Mouse (Mus musculus) kidney, embryonic 16.5 days (tissue): ENCODE results near the gene Pld2. TPM values are rescaled to one million over a fixed set of nuclear protein-coding genes. Genes with fewer than 3 reads are reported as not detected.
"Not testable (repeated sequence)": the region's sequence is repeated elsewhere in the genome, so short reads cannot be mapped to it uniquely, and the experiment has no call there.

Experiments
- ATAC-seq: fragments of 200-750 bp; cut with Nextera tagmentation; 2 replicates; pipeline ENCODE4 v1.8.0; 2017; ENCODE audit warnings: moderate TSS enrichment; ENCODE audit not compliant: low FRiP score, low TSS enrichment
- H3K27ac ChIP-seq: fragments of 300-500 bp; sonication (generic); 2 replicates; pipeline ENCODE4 v1.5.1; 2014; ENCODE audit warnings: low read length
- H3K27me3 ChIP-seq: fragments of 300-500 bp; sonication (generic); 2 replicates; pipeline ENCODE4 v1.6.1; 2014; ENCODE audit warnings: low read length, control low read depth, mixed read lengths; ENCODE audit not compliant: insufficient read depth
- H3K36me3 ChIP-seq: fragments of 300-500 bp; sonication (generic); 2 replicates; pipeline ENCODE4 v1.6.1; 2014; ENCODE audit warnings: low read length, control low read depth, mixed read lengths; ENCODE audit not compliant: insufficient read depth
- H3K4me1 ChIP-seq: fragments of 300-500 bp; sonication (generic); 2 replicates; pipeline ENCODE4 v1.6.1; 2014; ENCODE audit warnings: low read length, control low read depth, mixed read lengths; ENCODE audit not compliant: insufficient read depth
- H3K4me2 ChIP-seq: fragments of 300-500 bp; sonication (generic); replicated peaks from 2 replicates; pipeline ENCODE4 v1.6.1; 2014; ENCODE audit warnings: low read depth, low read length
- H3K4me3 ChIP-seq: fragments of 300-500 bp; sonication (generic); 2 replicates; pipeline ENCODE4 v1.5.1; 2014; ENCODE audit warnings: mild to moderate bottlenecking, low read length
- H3K9ac ChIP-seq: fragments of 300-500 bp; sonication (generic); replicated peaks from 2 replicates; pipeline ENCODE4 v1.6.1; 2014; ENCODE audit warnings: low read length
- H3K9me3 ChIP-seq: fragments of 300-500 bp; sonication (generic); 2 replicates; pipeline ENCODE4 v1.6.1; 2016; ENCODE audit warnings: low read length, control low read depth
- WGBS: fragments of 180-500 bp; shearing (Covaris S2); extraction: QIAGEN DNeasy Blood & Tissue Kit; methylation state at CpG from one replicate; pipeline ENCODE4 v1.1.7; 2014; 5-methylcytosine and 5-hydroxymethylcytosine counted together
- polyA plus RNA-seq: library from polyadenylated mRNA; unstranded; fragments of >200 nt; fragmentation: Nextera tagmentation; extraction: Ambion mirVana; gene quantifications from 2 replicates; pipeline ENCODE4 v1.2.1, GENCODE M21; 2015

The Pld2 gene
- polyA plus RNA-seq, 1 experiment from 2014 or later, result 8.5 TPM

DNA sequence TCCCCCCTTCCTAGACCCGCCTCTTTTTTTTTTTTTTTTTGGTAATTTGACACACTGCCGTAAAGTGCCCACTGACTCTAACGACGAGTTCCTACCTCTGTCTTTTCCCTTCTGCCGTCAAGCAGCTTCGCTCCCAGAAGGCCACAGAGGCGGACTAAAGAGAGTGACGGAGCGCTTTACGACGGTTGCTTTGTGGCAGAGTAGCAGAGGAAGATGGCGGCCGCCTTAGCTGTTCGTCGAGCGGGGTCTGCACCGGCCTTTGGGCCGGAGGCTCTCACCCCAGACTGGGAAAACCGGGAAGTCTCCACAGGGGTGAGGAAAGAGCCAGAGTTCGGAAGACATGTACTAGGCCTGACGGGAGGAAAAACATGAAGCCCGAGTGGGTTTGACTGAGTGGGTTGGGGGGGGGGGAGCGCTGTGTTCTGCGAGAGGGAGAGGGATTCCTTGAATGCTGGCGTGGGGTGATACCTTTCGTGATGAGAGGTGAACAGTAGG lies 14.6 kb upstream of the Pld2 start, which contains the start of gene Psmb6:
Psmb6 (plus strand) TSS at position 184 of the 495 bp plus-strand sequence.
- Histone ChIP-seq H3K4me1 (peaks cover 12% of the 10 kb centered on the region; the same call in 1 of the 2 replicates), H3K27me3 (no peaks in the 10 kb centered on the region), H3K36me3 (peaks cover 31% of the 10 kb centered on the region), H3K27ac (no peak within 1 kb of the TSS), H3K9me3 (no peaks in the 10 kb centered on the region), H3K9ac (peak within 1 kb of the TSS; percentile 80), H3K4me3 (peak within 1 kb of the TSS; percentile 74), H3K4me2 (peak within 1 kb of the TSS; percentile 69)
- ATAC-seq, result peak; percentile 95
- WGBS, result under 1% methylated on average over 26 of the region's 26 CpGs

DNA sequence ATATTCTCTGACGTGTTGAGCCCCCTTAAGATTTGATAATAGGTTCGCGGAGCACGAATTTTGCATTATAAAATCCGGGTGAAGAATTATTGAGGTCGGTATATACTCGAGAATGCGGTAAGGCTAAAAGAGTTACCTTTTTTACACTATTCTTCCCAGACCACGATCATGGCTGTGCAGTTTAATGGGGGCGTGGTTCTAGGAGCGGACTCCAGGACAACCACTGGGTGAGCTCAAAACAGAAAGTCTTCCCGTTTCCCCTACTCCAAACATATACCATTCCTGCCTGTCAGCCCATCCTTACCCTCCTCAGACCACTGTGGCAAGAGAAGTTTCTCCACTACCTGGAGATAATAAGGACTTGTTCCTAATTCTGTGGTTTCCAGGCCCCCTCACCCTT lies 14.1 kb upstream of the Pld2 start:
- H3K27me3 ChIP-seq, result no peaks in the 10 kb centered on the region
- H3K4me3 ChIP-seq, result peak overlapping the region; percentile 74
- peak overlapping the region; percentile 69 for H3K4me2 ChIP-seq
- peak overlapping the region; percentile 80 for H3K9ac ChIP-seq
- ATAC-seq, result peak; percentile 40; the same call in 1 of the 2 replicates
- H3K27ac ChIP-seq, result no peak overlapping the region
- H3K9me3 ChIP-seq, result no peaks in the 10 kb centered on the region
- peaks cover 12% of the 10 kb centered on the region; the same call in 1 of the 2 replicates for H3K4me1 ChIP-seq
- H3K36me3 ChIP-seq, result peaks cover 31% of the 10 kb centered on the region
- 2% methylated on average over 12 of the region's 12 CpGs for WGBS

DNA sequence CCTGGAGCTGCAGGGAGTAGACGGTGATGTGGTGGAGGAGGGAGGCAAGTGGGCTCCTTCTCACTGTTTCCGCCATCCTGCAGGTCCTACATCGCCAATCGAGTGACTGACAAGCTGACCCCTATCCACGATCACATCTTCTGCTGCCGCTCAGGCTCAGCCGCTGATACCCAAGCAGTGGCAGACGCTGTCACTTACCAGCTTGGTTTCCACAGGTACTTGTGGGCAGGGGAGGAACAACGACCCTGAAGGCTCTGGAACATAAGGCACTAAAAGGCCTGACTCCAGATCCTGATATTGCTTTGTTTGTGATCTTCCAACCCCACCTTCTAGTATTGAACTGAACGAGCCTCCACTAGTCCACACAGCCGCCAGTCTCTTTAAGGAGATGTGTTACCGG lies 13.7 kb upstream of the Pld2 start:
- Histone ChIP-seq H3K4me3 (peak overlapping the region; percentile 74), H3K4me2 (peak overlapping the region; percentile 69), H3K27ac (no peak overlapping the region), H3K9me3 (no peaks in the 10 kb centered on the region), H3K27me3 (no peaks in the 10 kb centered on the region), H3K36me3 (peaks cover 31% of the 10 kb centered on the region), H3K4me1 (peaks cover 12% of the 10 kb centered on the region; the same call in 1 of the 2 replicates), H3K9ac (peak overlapping the region; percentile 80)
- WGBS, result 89% methylated on average over 12 of the region's 12 CpGs
- no peak for ATAC-seq

DNA sequence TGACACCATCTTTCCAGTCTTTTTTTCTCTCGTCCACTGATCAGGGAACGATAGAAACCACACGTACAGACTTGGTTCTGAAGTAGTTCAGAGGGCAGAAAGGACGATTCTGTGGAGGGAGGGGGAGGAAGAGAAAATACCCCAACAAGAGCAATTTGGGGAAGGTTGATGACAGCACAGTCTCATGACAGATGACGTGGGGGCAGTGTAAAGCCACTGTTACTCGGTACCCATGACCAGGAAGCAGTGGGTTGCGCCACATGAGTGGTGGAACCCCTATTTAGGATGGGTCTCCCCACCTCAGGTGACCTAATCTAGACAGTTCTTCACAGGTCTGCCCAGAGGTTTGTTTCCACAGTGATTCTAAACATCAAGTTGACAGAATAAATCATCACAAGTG lies 11.3 kb upstream of the Pld2 start:
- Histone ChIP-seq H3K27ac (no peak overlapping the region), H3K4me1 (peaks cover 12% of the 10 kb centered on the region; the same call in 1 of the 2 replicates), H3K4me2 (no peak overlapping the region), H3K36me3 (peaks cover 31% of the 10 kb centered on the region), H3K27me3 (no peaks in the 10 kb centered on the region), H3K9ac (no peak overlapping the region), H3K9me3 (no peaks in the 10 kb centered on the region), H3K4me3 (no peak overlapping the region)
- ATAC-seq, result no peak
- 84% methylated on average over 7 of the region's 7 CpGs for whole genome bisulfite sequencing

DNA sequence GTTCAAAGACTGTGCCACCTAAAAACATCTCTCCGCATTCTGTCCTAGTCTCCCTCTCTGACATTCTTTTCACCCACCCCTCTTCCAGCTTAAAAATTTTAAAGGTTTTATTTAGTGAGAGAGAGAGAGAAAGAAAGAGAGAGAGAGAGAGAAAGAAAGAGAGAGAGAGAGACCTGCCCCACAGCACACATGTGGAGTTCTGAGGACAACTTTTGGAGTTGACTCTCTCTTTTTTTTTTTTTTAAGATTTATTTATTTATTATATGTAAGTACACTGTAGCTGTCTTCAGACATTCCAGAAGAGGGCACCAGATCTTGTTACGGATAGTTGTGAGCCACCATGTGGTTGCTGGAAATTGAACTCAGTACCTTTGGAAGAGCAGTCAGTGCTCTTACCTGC lies 8.8 kb upstream of the Pld2 start:
- ATAC-seq, H3K9ac ChIP-seq: not testable (repeated sequence)

DNA sequence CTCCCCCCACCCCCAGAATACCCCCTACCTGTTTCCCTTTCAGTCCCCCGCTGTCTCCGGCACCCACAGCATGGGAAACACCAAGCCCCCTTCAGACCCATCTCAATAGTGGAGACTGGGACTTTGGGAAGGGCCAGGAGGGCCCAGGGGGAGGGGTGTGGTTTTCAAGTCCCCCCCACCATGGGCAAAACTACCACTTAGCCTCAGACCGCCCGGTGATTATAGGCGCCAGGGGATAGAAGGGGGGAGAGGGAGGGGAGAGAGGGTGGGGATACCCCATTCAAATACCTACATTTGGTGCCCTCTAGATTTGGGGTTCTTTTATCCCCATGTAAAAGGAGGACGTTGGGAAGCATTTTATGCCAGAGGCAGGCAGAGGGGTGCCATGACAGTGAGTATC lies 7.0 kb upstream of the Pld2 start, which contains the start of gene Gm40193:
Gm40193 (minus strand) TSS at position 101 of the 400 bp plus-strand sequence.
- no peak within 1 kb of the TSS for H3K4me3 ChIP-seq
- peaks cover 16% of the 10 kb centered on the region; the same call in 1 of the 2 replicates for H3K36me3 ChIP-seq
- no peaks in the 10 kb centered on the region for H3K27me3 ChIP-seq
- WGBS, result 82% methylated on average over 6 of the region's 6 CpGs
- no peaks in the 10 kb centered on the region for H3K4me1 ChIP-seq
- H3K4me2 ChIP-seq, result no peak within 1 kb of the TSS
- no peak for ATAC-seq
- no peaks in the 10 kb centered on the region for H3K9me3 ChIP-seq
- no peak within 1 kb of the TSS for H3K9ac ChIP-seq
- H3K27ac ChIP-seq, result no peak within 1 kb of the TSS

More for the DNA sequence above, 8.8 kb upstream of the Pld2 start:
- H3K4me2 ChIP-seq, H3K4me3 ChIP-seq, H3K27ac ChIP-seq, H3K27me3 ChIP-seq, H3K9me3 ChIP-seq, H3K4me1 ChIP-seq: not testable (repeated sequence)
- 73% methylated on average over 2 of the region's 2 CpGs for WGBS
- H3K36me3 ChIP-seq, result peaks cover 31% of the 10 kb centered on the region

DNA sequence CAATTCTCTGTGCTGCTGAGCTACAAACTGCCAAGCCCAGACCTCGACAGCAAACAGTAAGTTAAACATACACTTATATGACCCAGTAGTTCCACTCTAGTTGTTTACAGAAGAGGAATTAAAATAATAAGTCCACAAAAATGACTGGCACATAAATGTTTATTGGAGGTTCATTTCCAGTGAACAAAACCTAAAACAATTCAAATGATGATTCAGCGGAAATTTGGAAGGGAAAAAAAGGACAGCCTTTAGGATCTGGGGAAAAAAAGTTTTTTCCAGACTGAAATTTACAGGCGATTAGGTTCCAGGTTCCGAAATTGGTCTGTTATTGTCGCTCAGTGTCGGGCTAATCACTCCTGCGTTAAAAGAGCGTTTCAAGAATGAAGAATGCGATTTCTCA lies 441 bp upstream of the Pld2 start:
- H3K9me3 ChIP-seq, result no peaks in the 10 kb centered on the region
- peak overlapping the region; percentile 67 for H3K4me3 ChIP-seq
- no peaks in the 10 kb centered on the region for H3K36me3 ChIP-seq
- WGBS, result 13% methylated on average over 9 of the region's 9 CpGs
- no peak overlapping the region; the same call in 1 of the 2 replicates for H3K27ac ChIP-seq
- H3K4me1 ChIP-seq, result peaks cover 4% of the 10 kb centered on the region; the same call in 1 of the 2 replicates
- ATAC-seq, result no peak; the same call in 1 of the 2 replicates
- no peaks in the 10 kb centered on the region for H3K27me3 ChIP-seq
- peak overlapping the region; percentile 84 for H3K4me2 ChIP-seq
- peak overlapping the region; percentile 82 for H3K9ac ChIP-seq

DNA sequence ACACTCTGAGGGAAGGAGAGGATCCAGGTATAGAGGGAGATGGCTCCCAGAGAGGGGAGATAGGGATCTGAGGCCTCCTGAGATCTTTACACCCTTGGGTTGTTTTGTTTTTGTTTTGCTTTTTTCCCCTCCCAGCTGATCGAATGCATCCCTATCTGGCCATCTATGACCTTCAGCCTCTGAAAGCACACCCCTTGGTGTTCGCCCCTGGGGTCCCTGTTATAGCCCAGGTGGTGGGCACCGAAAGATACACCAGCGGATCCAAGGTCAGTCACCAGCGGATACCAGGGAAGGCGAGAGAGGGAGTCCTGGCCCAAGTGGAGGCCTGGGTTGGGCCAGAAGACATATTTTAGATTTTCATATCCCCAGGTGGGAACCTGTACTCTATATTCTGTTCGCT lies 1.1 kb downstream of the Pld2 start:
- no peak for ATAC-seq

DNA sequence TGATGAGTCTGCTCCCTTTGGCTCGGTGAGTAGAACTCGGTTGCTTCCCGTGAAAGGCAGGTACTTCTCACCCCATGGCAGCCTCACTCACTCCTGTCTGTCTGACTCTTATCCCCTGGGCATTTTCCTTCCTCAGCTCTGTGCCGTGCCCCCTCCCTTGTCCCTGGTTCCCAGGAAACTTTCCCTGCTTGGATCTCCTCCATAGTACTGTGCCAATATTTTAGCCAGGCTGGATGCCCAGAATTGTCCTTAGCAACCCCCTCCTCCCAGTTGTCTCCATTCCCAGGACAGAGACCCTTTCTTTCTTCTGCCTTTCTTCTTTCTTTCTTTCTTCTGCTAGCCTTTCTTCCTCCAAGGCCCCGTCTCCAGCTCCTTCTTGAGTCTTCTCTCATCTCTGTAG lies 1.6 kb downstream of the Pld2 start:
- H3K27ac ChIP-seq, result no peak overlapping the region
- H3K9me3 ChIP-seq, result no peaks in the 10 kb centered on the region
- H3K4me2 ChIP-seq, result no peak overlapping the region; the same call in 1 of the 2 replicates
- H3K9ac ChIP-seq, result no peak overlapping the region
- H3K36me3 ChIP-seq, result no peaks in the 10 kb centered on the region
- no peaks in the 10 kb centered on the region for H3K27me3 ChIP-seq
- H3K4me3 ChIP-seq, result no peak overlapping the region
- peaks cover 4% of the 10 kb centered on the region; the same call in 1 of the 2 replicates for H3K4me1 ChIP-seq
- 80% methylated on average over 5 of the region's 5 CpGs for WGBS
- ATAC-seq, result no peak

More for the DNA sequence above, 1.1 kb downstream of the Pld2 start:
- Histone ChIP-seq H3K27me3 (no peaks in the 10 kb centered on the region), H3K9ac (no peak overlapping the region; the same call in 1 of the 2 replicates), H3K36me3 (no peaks in the 10 kb centered on the region), H3K9me3 (no peaks in the 10 kb centered on the region), H3K4me2 (peak overlapping the region; percentile 84), H3K4me1 (peaks cover 4% of the 10 kb centered on the region; the same call in 1 of the 2 replicates), H3K4me3 (peak overlapping the region; percentile 67), H3K27ac (no peak overlapping the region)
- 80% methylated on average over 7 of the region's 7 CpGs for WGBS

DNA sequence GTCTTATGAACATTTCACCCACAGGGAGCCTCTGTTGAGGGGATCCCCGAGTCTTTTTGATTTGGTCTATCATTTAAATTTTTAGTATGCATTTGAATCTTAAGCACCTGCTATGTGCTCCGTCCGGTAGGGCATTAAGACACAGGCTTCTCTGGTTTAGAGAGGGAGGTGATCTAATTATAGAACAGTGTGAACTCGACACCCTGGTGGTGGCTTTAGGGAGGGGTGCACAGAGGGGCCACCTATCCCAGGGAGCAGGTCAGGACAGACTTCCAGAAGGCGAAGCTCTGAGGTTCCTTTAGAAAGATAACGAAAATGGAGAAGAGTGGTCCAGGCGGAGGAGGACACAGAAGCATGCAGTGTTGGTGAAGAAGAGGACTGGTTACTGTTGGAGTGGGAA lies 4.6 kb downstream of the Pld2 start:
- H3K27ac ChIP-seq, result no peak overlapping the region
- H3K9ac ChIP-seq, result no peak overlapping the region
- H3K9me3 ChIP-seq, result no peaks in the 10 kb centered on the region
- no peak for ATAC-seq
- peaks cover 4% of the 10 kb centered on the region; the same call in 1 of the 2 replicates for H3K4me1 ChIP-seq
- H3K36me3 ChIP-seq, result no peaks in the 10 kb centered on the region
- no peak overlapping the region for H3K4me3 ChIP-seq
- no peaks in the 10 kb centered on the region for H3K27me3 ChIP-seq
- H3K4me2 ChIP-seq, result no peak overlapping the region
- 47% methylated on average over 7 of the region's 7 CpGs for WGBS
